Mouse (Mus musculus): ENCODE data around the gene Brd1.

- no peak for TF ChIP-seq EP300 (IDR thresholded peaks at IDR 0.05)
- TF ChIP-seq CTCF (IDR thresholded peaks at IDR 0.05), result no peak
Observed at GRCm38 (mm10) chr15:88691129-88691528, 42.9 kb downstream of the Brd1 start.
